Mouse (Mus musculus) adrenal gland, adult 2 months (tissue): Measurements from ENCODE around the gene E130308A19Rik. TPM values are rescaled to one million over a fixed set of nuclear protein-coding genes. Genes with fewer than 3 reads are reported as not detected.

Source experiments
- DNase-seq: peaks from one replicate; pipeline ENCODE4 v3.0.0; 2021
- polyA plus RNA-seq: library from polyadenylated mRNA; depleted of rRNA; stranded (reverse); fragments of >200 nt; gene quantifications from 2 replicates; pipeline ENCODE4 v1.2.3, GENCODE M21; 2012
- total RNA-seq, 2 experiments: library from RNA; stranded (reverse); gene quantifications; 2 replicates each; pipeline ENCODE4 v1.2.3; 2021

The E130308A19Rik gene
- total and polyA plus RNA-seq, 3 experiments = 7.7 to 14.8 (median 13.9) TPM

DNA sequence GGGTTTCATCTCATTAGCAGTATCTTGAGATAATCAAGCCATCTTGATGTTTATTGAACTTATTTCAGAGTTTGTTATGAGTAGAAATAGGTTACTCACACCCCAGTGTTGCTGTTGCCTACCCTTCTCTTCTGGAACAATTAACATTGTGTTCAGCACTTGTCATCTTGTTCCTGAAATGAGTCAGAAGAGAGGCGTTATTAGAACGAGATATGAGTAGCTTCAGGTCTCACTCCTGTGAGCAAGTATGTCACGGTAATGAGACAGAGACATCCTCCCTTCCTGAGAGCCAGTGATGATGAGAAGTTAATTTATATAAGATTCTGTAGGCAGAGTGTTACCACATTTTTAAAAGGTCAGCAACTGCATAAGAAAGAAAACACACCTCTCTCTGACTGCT, 56.5 kb downstream of the E130308A19Rik start:
- DNase-seq = no peak

- no peak for DNase-seq
Measured at GRCm38 (mm10) chr4:59682950-59683349, 56.9 kb downstream of the E130308A19Rik start.

GRCm38 (mm10) chr4:59684306-59684705, 58.3 kb downstream of the E130308A19Rik start:
- DNase-seq = no peak

- no peak for DNase-seq
Measured at GRCm38 (mm10) chr4:59686716-59687115, 60.7 kb downstream of the E130308A19Rik start.

- DNase-seq = no peak
Measured at GRCm38 (mm10) chr4:59689055-59689454, 63.0 kb downstream of the E130308A19Rik start.

GRCm38 (mm10) chr4:59690145-59690544, 64.1 kb downstream of the E130308A19Rik start:
- no peak for DNase-seq

DNA sequence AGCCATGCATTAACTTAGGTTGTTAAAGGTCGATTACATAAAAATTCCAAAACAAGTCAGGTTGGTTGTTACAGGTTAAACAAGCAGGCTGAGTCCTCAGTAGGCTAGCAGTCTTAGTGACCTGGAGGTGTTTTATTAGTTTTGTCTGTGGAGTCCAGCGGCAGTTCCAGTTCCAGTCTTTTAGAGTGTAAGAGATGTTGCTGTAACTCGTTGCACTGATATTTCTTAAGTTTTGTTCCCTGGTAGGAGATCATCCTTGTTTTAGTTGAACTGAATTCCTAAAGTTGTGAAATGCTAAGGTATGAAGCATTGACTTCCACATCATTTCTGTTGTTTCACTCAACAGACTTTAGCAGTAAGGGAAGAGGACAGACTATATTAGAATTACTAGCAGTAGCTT, 70.8 kb downstream of the E130308A19Rik start:
- no peak for DNase-seq

DNA sequence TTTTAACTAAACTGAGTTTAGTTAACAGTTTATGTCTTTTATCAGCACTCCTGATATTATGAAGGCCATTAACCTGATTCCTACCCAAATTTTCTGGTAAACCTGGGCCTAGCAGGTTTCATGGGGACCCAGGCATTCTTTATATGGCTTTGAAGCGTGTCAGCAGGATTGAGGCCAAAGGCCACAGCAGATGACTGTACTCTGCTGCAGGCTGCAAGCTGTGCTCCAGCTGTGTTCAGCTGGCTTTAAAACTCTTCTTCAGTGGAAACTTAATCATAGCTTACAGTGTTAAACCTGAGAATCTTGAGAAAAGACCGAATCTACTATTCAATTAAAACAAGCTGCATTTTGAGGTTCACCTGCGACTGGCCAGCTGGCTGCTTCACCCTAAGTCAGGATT, 71.9 kb downstream of the E130308A19Rik start:
- DNase-seq = no peak

DNA sequence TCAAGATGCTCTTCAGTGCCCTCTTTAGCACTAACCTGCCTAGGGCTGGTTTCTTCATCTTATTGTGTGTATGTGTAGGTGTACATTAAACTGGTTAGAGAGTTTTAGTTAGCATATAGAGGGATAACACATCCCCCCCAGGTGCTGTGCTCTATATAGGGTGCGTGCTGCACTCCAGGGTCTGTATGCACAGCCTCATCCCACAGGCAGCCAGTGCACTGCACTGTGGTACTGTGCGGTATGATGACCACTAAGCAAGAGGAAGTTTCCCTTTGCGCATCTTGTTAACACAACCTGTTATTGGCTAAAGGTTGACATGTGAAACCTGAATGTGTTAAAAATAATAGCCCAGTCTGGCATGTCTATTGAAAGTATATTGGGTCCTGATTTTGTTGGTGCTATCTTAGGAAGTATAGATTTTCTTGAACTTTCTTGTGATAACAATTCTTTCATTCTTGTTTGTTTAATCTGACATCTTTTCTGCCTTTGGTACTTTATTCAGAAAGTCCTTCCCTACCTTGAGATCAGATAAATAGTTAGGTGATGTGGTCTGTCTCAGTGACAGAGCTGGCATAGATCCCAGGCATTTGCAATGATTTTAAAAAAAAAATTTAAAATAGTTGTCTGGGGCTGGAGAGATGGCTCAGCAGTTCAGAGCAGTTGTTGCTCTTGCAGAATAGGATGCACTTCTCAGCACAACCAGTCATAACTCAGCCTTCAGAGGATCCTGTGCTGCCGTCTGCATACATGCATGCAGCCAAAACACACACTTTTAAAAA, 73.2 kb downstream of the E130308A19Rik start:
- DNase-seq = no peak

DNA sequence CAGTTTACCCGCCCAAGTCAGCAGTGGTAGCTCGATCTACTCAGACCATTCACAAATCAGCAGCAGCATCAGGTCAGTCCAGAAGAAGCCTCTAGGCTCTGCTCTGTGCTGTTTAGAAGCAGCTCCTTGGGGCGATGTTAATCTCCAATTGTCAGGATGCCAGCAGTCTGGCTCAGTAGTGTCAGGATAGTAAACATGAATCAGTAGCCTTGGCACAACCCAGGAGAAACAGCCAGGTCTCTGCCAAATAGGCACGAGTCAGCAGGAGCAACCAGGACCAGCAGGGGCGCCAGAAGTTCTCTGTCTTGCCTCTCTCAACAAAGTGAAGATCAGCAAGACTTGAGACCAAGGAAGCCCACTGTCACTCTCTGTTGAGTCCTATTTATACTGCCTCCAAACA, 83.3 kb downstream of the E130308A19Rik start:
- peak; percentile 85 for DNase-seq

- no peak for DNase-seq
Measured at GRCm38 (mm10) chr4:59710736-59711389, 84.9 kb downstream of the E130308A19Rik start.

DNA sequence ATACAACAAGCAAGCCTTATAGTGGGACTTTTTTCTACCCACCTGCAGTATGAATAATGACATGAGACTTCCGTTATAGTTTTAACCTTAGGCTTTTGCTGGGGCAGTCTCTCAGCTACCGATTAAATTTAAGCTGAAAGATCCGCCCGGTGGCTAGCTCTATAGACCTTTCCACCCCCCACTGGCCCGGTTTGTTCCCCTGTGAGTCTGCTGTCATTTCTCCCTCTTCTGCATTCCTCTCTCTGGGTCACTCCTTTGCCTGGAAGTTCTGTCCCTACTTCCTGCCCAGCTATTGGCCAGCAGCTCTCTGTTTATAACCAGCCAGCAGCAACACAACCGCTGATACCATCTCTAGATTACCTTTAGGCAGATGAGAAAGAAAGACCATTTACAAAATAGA, 86.4 kb downstream of the E130308A19Rik start:
- DNase-seq = no peak

GRCm38 (mm10) chr4:59712955-59713354, 86.9 kb downstream of the E130308A19Rik start:
- DNase-seq = no peak

DNA sequence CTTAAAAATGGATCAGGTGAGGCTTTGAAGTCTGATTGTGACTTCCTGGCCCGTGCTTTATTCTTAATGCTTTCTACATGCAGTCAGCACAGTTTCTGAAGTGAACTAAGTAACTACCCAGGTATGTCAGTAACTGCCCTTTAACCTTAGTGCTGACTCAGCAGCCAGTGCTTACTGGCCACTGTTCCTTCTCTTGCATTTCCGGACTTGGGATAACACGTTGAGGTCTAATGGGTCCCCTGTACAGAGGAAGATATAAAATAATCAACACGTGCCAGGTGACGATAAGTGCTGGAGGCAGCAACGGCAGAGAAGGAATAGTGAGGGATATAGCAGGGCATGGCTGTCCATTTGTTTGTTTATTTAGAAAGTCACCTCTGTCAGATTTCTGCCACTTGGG, 88.5 kb downstream of the E130308A19Rik start:
- DNase-seq = no peak

GRCm38 (mm10) chr4:59714926-59715325, 88.9 kb downstream of the E130308A19Rik start:
- DNase-seq = no peak

GRCm38 (mm10) chr4:59715531-59715930, 89.5 kb downstream of the E130308A19Rik start:
- DNase-seq = no peak

GRCm38 (mm10) chr4:59717349-59717748, 91.3 kb downstream of the E130308A19Rik start:
- peak; percentile 23 for DNase-seq

DNA sequence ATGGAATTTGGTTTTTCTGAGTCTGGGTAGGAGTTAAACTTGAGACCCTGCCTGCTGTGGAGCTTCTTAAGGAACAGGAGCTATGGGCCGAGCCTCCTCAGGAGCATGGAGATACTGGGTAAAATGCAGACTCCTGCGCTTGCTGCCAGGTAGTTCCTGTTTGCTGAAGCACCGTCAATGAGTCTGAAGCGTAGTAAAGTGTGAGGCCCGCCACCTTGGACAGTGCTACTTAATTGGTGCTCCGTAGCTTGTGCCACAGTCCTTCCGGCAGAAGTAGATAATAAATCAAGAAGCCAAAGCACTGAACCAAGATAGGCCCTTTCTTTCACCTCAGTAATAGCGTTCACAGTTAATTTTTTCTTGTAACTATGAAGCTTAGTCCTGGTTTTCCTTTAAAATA, 92.5 kb downstream of the E130308A19Rik start:
- DNase-seq = no peak

- DNase-seq = no peak
Measured at GRCm38 (mm10) chr4:59719481-59720355, 93.7 kb downstream of the E130308A19Rik start.

DNA sequence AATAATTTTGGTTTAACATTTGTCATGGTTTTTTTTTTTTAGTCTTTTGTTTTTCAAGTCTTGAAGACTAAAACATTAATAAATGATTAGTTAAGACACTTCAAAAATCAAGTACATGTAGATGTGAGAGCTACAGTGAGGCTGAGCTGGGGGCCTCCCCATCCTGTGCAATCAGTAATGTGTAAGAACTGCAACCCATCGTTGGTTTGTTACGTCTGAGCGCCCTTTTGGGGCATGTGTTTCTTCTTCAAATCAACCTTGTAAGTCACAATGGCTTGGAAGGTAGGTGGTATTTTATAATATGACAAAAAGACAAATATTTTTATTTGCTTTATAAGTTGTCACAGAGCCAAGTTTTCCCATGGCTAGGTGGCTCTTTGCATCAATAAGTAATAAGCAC, 95.8 kb downstream of the E130308A19Rik start:
- no peak for DNase-seq

- no peak for DNase-seq
Measured at GRCm38 (mm10) chr4:59725579-59725978, 99.6 kb downstream of the E130308A19Rik start.

DNA sequence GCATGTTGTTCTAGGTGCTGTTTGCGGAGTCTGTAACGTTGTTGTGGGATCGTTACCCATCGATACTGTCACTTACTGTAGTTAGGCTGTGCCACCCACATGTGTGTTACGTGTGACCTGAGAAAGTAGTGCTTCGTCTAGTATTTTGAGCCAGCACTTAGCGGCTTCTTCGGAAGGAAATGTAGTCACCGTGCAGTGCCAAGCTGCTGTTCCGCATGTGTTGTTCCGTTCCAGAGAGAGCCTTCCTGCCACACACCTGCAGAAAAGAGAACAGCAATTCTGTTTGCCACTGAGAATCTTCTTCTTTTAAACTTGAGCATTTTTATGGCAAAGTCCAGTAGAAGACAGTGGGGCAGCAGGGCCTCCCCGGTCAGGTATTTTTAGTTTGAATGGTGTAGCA, 100.5 kb downstream of the E130308A19Rik start:
- no peak for DNase-seq
